Mouse (Mus musculus) NIH3T3 (cell line): Measurements from ENCODE around the gene Mroh9.
A peak's percentile ranks its signal among the peaks of the same experiment; 100 is the strongest.

ENCODE experiments used
- DNase-seq: peaks from one replicate; pipeline ENCODE4 v3.0.0-alpha.2; 2012; ENCODE audit warnings: low read depth

Mroh9 gene

DNA sequence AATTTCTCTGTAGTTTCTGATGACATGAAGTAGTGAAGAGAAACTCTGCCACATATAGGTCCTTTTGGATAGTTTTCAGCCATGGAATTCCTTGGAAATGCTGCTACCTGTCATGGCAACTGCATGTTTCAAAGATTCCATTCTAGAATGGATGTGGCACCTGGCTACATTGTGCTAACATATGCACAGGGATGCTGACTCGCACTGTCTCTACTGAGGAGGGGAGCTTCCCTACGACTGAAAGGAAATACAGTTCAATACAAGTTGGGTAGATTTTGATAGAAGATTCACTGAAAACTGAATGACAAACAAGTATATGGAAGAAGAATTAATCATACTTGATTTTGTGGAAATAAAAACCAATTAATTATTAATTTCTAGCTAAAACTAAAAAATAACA is at the start of gene Mroh9:
TSS of gene Mroh9 (minus strand) at position 101 of the 400 bp plus-strand sequence.
- no peak for DNase-seq

DNA sequence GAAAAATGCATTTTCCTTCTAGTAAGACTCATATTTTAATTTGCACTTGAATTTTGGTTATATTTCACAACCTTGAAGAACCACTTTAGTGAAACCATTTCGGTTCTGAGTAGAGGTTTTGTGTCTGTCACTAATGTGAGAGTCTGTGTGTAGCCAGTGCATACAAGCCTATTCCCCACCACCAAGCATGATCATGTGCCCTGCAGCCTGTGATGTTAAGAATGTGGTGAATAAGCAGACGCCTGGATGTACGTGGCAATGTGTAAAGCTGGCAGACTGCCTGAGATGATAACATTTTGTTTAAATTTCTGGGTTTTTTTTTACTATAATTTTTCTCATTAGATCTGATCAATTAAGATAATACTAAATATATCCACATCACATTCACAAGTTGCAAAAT is 44.5 kb upstream of the Mroh9 start:
- peak; percentile 73 for DNase-seq

DNA sequence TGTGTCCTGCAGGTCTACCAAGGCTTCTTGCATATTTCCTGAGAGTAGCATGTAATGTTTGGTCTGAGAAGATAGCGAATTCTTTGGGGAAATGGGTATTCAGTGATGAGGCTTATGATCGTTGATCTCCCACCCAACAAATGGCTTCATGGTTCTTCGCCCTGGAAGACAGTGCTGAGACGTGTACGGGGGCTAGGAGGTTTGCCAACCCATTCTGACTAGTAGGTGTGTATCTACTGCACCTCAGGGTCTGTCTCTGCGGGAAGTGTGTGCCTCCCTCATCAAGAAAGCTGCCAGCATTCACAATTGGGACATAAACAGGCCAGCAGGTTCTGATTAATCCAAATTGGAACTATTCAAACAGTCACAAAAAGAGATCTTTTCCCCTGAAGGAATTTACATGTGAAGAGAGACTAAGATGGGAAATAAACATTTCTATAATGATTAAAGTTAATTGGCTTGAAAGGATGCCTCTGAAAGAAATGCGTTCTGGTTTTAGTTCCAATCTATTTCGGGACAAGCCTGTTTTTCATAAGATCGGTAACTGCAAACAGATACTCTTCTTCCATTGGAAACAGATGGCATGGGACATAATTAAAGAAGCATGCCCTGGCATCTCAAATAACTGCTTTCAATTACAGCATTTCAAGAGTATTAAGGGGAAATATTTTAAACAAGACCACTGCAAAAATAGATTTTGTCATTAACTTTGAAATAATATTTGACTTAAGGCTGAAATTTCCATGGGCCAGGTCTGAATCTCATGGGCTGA is 43.8 kb upstream of the Mroh9 start:
- peak; percentile 84 for DNase-seq

DNA sequence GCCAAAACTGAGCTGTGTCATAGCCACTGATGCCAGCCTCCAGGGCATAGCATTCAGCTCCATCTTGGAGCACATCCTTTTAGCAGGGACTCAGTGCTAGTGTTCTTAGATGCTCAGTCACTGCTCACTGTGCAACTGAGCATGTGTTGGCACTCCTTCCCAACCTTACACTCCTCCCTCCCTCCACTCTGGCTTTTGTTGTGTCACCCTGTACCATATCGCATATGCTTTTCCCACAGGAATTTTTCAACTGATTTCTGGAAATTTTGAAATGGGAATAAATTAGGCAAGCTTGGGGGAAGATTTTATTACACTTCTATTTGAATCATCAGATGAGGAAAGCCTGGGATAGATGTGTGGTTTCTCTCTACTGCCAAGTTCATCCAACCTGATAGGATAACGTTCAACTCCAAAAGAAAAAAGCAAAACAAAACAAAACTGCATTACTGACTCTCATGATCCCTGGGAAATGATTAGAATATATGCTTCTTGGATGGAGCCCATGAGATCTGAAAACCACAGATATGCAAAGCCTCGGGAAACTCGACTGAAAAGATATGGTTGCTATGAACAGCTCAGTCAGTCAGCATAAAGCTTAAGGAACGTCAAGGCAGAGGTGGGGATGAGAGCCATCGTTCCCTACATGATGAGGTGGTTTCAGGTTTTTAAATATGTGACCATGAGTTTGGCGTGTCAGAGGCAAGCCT is 40.9 kb upstream of the Mroh9 start:
- peak; percentile 91 for DNase-seq

DNA sequence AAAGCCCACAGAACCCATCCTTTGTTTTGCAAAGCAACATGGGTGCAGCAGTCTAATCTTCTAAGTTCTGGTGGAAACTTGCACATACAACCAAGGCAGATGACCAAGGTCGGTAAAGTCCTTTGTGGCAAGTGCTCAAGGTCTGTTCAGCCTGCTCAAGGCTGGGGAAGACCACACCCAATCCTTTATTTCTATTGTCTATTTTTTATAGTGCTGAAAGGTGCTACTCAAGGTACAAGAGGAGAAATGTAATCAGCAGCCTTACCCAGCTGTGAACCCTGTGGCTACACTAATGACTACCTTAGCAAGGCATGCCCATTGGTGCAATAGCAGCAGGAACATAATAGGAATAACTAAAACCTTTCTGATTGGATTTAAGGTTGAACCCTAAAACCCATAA is 36.9 kb upstream of the Mroh9 start:
- DNase-seq = no peak

DNA sequence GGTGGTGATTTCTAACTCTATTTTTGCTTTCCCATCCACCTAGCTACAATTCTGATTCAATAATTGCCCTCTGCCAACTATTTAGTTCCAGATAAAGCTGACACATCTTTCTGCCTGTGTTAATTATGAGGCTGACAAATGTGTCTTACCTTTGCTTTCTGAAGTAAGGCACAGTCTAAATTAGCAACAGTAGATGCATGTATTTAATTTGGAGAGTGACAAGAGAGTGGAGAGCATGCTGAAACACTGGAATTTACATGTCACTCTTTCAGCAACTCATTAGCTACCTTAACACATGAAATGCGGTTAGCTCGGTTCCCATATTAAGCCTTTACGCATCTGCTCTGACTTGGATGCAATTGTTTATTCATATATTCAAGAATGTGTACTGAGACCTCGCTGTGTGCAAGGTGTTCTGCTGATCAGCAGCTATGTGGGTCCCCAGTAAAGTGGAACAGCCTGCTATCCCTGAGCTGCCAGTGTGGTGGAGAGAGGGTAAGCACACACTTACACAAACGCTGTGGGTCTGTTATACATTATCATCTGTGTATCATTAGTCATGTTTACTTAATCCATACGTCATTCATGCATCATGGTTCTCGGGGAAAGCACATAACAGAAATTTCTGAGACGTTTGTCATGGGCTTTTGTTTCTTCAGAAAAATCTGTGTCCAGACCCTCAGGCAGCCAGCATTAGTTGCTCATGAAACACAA is 28.1 kb upstream of the Mroh9 start:
- DNase-seq = peak; percentile 90

DNA sequence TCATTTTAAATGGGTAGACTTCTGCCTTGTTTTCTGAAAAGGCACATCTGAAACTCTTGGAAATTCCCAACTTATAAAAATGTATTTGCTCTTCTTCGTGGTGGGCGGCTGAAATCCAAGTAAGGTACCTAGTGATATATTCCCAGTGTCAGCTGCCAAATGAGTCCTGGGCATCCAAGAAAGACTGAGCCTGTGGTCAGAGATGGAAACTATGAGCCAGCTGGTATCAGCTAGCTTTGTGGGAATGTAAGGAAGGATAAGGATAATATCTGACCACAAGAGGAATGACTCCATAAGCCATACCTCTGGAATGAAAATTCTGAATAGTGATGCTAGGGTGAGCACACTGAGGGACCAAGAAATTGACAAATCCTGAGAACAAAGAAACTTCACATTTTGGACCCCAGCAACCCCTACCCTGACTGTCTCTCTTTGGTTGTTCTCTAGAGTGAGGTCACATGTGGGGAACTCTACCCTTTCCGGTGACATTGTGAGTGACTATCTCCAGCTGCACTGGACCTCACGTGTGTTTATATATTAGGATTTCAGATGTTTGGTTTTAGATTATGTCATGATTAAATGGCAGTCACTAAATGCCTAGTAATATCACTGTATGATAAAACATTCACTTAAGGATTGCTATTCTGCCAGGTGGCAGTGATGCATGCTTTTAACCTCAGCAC is 27.2 kb upstream of the Mroh9 start:
- peak; percentile 67 for DNase-seq

DNA sequence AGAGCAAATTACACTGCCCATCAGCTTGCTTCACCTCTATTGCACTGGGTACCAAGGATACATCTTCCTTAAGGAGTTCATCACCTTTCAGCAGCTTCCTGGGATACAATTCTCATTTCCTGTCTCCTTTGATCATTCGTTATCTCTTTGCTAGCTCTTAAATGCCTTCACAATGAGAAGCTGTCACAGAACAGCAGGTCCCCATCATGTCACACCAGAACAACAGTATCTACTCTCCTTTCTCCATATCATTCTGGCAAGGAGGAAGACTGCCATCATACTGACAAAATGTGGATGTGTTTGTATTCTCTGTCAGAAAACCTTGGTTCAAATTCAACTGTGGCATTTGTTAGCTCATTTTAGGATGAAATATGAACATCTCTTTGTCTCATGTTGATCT is 19.5 kb upstream of the Mroh9 start:
- no peak for DNase-seq

DNA sequence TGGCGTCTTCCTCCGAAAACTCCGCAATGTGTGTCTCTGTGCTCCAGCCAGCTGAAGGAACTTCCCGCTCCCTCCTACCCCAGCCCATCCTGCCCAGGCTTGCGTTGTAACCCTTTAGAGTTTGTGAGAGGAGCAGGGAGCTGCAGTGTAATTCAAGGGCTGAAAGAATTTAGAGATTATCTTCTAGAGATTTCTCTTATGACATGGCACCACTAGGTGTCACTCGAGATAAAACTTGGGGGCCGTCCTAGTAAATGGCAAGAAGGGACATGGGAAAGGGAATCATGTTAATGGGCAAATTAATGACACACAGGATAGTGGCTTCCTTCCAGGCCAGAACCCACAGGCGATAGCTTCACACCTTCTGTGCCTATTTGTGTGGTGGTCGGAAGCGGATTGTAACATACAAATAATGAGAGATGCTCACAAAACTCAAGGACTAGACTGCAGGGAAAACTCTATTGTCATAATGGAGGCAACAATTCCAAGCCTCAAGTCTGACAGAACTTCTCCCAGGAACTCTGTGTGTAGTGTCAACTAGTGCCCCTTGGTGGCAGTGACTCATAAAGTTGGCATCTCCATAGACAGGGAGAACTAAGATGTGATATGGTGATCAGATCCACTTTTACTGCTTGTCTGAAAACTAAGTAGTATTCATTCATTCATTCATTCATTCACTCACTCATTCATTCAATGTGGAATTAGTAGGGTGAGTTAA is 6.1 kb upstream of the Mroh9 start:
- peak; percentile 88 for DNase-seq

DNA sequence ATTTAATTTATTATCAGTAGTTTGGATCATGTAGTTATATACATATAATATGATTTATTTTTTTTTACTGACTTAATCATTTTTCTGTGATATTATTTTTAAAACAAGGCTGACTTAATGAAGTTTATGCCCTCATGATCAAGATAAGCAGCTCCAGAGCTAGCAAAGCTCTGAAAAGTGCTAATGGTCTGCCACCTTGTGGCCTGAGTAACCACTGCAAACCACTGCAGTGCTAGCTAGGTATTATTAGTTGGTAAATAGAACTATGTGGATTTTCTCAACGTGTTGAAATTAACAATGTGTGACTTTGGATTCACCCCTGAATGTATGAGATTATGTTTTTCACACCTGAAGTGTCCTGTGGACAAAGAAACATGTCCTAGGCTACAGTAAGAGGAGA is 15.0 kb downstream of the Mroh9 start:
- DNase-seq = peak; percentile 82

DNA sequence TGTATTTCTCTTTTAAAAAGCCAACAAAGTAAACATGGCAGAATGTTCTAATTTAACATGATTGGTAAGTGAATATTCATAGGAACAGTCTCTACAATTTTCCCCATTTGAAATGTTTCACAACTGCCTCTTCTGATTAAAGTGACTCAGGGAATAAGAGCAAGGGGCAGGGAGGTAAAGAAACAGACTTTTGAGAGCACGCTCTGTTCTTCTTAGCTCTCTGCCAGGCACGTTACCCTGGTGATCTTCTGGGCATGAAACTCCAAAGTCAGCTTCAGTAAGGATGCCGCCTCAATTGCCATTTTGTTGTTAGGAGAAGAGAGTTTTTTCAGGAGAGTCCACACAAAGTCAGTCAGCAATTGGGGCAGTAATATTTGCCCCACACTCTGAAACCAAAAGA is 25.1 kb downstream of the Mroh9 start:
- peak; percentile 17 for DNase-seq

DNA sequence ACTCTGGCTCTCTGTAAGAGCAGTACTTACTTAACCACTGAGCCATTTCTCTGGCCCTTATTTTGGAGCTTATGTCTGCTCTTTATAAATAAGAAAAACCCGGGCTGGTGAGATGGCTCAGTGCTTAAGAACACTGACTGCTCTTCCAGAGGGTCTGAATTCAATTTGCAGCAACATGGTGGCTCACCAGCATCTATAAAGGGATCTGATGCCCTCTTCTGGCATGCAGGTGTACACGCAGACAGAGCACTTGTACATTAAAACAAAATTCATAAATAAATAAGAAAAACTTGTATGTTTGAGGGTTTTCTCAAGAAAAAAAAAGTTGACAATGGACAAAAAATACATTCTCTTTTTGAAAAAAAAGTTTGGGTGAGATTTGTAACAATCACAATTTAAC is 28.1 kb downstream of the Mroh9 start:
- DNase-seq = peak; percentile 69

DNA sequence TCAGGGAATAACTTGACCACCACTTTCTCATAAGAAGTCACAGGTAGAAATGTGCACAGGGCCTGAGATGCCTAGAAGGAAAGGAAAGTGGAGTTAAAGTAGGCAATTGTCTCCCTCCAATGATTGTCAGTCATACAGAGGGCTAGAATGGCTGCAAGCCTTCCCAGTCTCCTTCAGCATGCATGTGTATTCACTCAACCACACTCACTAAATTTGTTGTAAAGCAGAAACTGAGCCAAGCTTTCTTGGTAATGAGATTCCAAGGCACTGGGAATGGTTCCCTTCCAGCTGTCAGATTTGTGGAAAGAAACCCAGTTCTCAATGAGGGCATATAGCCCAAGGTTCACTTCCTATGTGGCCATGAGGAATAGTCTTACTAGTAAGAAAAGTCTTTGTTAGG is 29.8 kb downstream of the Mroh9 start:
- no peak for DNase-seq

DNA sequence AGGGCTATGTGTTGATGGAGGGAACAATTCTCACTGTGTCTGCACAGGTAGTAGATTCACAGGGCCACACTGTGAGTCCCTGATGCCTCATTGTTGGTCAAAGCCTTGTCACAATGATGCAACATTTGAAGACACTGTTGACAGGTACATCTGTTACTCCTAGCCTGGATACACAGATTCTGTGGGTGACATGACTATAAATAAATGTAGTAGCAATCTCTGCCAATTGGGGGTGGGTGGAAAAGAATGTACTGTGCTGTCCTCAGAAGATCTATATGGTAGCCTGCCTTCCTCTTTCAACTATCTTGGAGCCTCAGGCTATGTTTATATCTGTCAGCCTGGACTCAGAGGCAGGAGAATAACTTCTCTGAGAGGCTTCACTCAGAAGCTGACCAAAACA is 62.4 kb downstream of the Mroh9 start:
- no peak for DNase-seq

DNA sequence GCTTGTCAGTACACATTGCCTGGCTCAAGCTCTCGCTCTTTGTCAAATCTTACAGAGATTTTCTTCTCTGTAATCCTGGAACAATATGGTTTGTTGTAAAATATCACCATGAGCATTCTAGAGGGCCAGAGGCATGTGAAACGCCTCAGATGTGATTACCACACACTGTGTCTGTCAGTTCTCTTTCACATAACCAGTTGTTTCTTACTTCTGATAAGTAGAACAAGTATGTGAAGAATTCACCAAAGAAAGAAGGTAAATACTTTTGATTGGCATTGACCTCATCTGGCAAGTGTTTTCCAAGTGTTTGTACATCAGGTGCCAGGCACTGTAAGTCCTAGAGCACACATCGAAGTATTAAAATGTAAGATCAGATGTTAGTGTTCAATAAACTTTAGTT is 76.2 kb downstream of the Mroh9 start:
- DNase-seq = no peak

DNA sequence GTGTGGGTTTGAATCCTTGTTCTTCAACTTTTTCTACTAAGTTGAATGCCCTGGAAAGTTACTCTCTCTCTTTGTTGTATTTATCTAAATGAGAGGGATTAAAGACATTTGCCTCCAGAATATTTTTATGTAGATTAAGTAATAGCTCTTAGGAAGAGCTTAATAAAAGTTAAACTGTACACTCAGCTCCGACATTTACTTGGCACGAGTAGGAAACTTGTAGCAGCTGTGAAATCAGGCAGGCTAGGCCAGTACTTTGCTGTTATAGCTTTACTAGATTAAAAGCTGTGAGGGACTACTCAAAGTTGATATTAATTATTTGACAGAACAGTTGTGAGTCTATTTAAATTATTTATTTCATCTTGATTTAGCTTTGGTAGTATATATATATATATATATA is 82.0 kb downstream of the Mroh9 start:
- no peak for DNase-seq

DNA sequence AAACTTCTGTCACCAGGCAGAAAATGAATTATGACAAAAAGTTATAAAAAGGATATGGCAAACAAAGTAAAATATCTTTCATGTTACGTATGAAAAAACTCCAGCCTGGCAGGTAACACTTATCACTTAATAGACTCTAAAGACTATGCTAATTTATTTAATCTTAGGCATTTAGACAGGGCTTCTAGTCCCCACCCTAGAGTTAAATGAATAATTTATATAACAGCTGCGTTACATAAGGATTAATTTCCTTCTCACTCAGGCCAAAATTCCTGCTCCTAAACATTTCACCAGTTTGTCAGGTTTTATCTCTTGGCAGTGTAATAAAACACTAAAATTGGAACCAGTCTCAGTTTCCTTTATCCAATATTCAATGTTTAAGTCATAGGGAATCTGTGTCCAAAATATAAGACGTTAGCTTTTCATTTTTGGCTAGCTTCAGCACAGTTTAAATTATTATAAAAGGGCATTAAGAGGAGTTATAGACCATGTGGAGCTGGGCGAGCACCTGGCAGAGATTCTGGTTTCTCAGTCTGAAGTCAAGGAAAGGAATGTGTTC is 84.1 kb downstream of the Mroh9 start:
- no peak for DNase-seq

DNA sequence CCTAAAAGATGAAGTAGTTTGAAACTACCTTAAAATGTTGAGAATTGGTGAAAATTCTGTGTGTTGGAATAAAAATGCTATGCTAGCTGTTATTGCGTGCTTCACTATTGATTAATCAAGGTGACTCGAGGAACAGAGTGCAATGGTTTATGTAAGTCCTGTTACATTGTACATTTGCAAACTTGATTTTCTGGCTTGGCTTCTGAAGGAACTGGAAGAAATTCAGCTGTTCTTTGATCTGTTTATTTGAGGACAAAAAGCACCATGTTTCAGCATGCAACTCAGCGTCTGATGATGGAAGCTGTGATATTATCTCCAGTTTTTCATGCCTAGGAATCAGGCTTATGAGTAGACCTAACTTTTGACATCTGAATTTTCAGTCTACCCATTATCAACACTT is 97.9 kb downstream of the Mroh9 start:
- DNase-seq = no peak

DNA sequence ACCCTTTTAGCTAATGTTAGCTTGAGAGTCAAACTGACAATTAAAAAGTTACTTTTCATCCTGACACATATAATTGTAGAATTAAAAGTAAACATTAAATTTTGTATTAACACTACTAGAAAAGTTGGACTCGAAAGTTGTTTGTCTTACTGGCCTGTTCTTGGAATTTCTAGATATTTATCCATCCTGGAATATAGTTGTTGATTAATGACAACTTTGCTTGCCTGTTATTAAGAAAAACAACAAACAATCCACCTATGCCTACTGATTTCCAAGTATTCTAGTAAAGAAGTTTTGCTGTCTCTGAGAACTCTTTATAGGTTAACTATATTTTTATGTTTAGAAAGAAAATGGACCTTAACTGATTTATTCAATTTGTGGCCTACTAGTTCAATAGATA is 98.7 kb downstream of the Mroh9 start:
- DNase-seq = no peak

DNA sequence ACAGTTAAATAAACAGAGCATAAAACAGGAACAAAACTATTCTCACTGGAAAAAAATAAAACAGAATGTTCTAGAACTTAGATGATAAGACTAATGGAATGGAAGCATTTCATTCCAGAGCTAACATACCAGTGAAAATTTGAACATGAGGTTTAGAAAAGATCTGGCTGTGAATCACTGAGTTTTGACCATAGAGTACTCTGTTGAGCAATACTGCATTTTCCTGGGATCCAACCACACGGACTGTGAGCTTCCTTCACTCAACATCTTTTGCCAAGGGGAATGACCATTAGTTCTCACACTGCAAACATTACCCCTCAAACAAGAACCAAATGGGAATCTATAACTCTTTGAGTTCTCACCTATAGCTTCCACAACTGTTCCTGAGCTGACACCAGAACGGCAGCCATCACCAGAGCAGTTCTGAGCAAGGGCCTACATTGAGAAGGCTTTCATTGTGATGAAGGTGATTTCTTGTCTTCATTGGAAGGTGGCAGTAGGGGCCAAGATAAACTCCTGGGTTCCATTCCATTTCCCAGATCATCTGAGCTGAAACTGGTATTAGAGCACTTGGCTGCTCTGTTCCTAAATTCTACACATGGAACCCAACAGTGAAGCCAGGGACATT is 99.2 kb downstream of the Mroh9 start:
- DNase-seq = peak; percentile 29

DNA sequence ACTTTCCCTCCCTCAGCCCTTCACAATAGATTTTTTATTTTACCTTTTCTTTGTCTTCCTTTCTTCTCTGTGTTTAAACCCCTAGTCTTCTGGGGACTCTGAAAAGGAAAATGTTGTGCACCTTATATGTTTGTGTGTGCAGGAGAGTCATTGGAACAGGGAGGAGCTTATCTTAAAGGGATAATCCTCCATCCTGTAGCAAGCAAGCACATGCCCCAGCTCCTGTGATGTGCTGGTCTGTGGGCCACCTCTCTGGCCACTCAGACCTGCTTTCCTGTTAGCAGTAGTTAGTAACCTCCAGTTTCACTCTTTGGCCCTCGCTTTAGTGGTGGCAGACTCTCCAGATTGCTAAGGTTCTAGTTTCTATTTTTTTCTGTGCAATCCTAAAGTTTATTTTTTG is 101.0 kb downstream of the Mroh9 start, which contains the start of gene Fmo3:
TSS of gene Fmo3 (minus strand) at position 101 of the 400 bp plus-strand sequence.
- DNase-seq = no peak
